Mouse (Mus musculus): ENCODE measurements at regions not wholly inside any gene's neighbourhood (a gene's known extent, or its start where the extent isn't known, plus 50 kb on each side); places are given as distances from the start of the nearest gene placed in this dataset.

GRCm38 (mm10) chr8:12030363-12031116, 190.3 kb downstream of the Tex29 start:
- Histone ChIP-seq H3K4me2 (ENCODE audit: low read depth) (no peak overlapping the region), H3K36me3 (ENCODE audit: control insufficient read depth, insufficient read depth) (no peaks in the 10 kb centered on the region), H3K79me2 (ENCODE audit: control insufficient read depth, insufficient read depth) (no peaks in the 10 kb centered on the region), H3K4me3 (no peak overlapping the region), H3ac (ENCODE audit: control insufficient read depth, insufficient read length) (no peak overlapping the region), H3K27me3 (ENCODE audit: control insufficient read depth, insufficient read depth, insufficient read length) (no peaks in the 10 kb centered on the region)
- TF ChIP-seq MYOD1 (IDR thresholded peaks at IDR 0.05; ENCODE audit: control insufficient read depth in 1 of 3, insufficient read length in 2 of 3, low read depth in 2 of 3) (no peak), CEBPB (IDR thresholded peaks at IDR 0.05; ENCODE audit: insufficient read depth, poor library complexity, severe bottlenecking) (no peak), TCF12 (IDR thresholded peaks at IDR 0.05; ENCODE audit: insufficient read depth, poor library complexity, severe bottlenecking) (no peak), MAX (IDR thresholded peaks at IDR 0.05; ENCODE audit: low read depth) (no peak), SRF (IDR thresholded peaks at IDR 0.05; ENCODE audit: control insufficient read depth, insufficient read length, low read depth) (no peak), MYOG (IDR thresholded peaks at IDR 0.05; ENCODE audit: control insufficient read depth in 1 of 3, insufficient read depth in 1 of 3, insufficient read length in 2 of 3, low read depth in 2 of 3) (no peak), USF1 (IDR thresholded peaks at IDR 0.05; ENCODE audit: low read depth) (no peak), E2F4 (IDR thresholded peaks at IDR 0.05; ENCODE audit: insufficient read depth) (no peak)

GRCm38 (mm10) chr8:12031796-12032195, 191.5 kb downstream of the Tex29 start:
- H3ac ChIP-seq (ENCODE audit: control insufficient read depth, insufficient read length): no peak overlapping the region
- no peaks in the 10 kb centered on the region for H3K27me3 ChIP-seq (ENCODE audit: control insufficient read depth, insufficient read depth, insufficient read length)
- TF ChIP-seq CEBPB (IDR thresholded peaks at IDR 0.05; ENCODE audit: insufficient read depth, poor library complexity, severe bottlenecking) (no peak), MYOG (IDR thresholded peaks at IDR 0.05; ENCODE audit: control insufficient read depth in 1 of 3, insufficient read depth in 1 of 3, insufficient read length in 2 of 3, low read depth in 2 of 3) (no peak), REST (IDR thresholded peaks at IDR 0.05; ENCODE audit: insufficient read depth, insufficient read length) (no peak), POLR2A (IDR thresholded peaks at IDR 0.05; ENCODE audit: insufficient read length, low read depth) (no peak), TCF12 (IDR thresholded peaks at IDR 0.05; ENCODE audit: insufficient read depth, poor library complexity, severe bottlenecking) (no peak)
- H3K79me2 ChIP-seq (ENCODE audit: control insufficient read depth, insufficient read depth): no peaks in the 10 kb centered on the region
- no peaks in the 10 kb centered on the region for H3K36me3 ChIP-seq (ENCODE audit: control insufficient read depth, insufficient read depth)
- H3K4me2 ChIP-seq (ENCODE audit: low read depth): no peak overlapping the region
- H3K4me3 ChIP-seq: no peak overlapping the region

- no peaks in the 10 kb centered on the region for H3K79me2 ChIP-seq (ENCODE audit: control insufficient read depth, insufficient read depth)
- no peak overlapping the region for H3K4me2 ChIP-seq (ENCODE audit: low read depth)
- H3K27me3 ChIP-seq (ENCODE audit: control insufficient read depth, insufficient read depth, insufficient read length): no peaks in the 10 kb centered on the region
- H3K4me3 ChIP-seq: no peak overlapping the region
- H3ac ChIP-seq (ENCODE audit: control insufficient read depth, insufficient read length): no peak overlapping the region
- H3K36me3 ChIP-seq (ENCODE audit: control insufficient read depth, insufficient read depth): no peaks in the 10 kb centered on the region
- TF ChIP-seq POLR2A (IDR thresholded peaks at IDR 0.05; ENCODE audit: insufficient read length, low read depth) (no peak), MYOG (IDR thresholded peaks at IDR 0.05; ENCODE audit: control insufficient read depth in 1 of 3, insufficient read depth in 1 of 3, insufficient read length in 2 of 3, low read depth in 2 of 3) (no peak), TCF3 (IDR thresholded peaks at IDR 0.05; ENCODE audit: insufficient read length, low read depth) (no peak), CEBPB (IDR thresholded peaks at IDR 0.05; ENCODE audit: insufficient read depth, poor library complexity, severe bottlenecking) (no peak), MYOD1 (IDR thresholded peaks at IDR 0.05; ENCODE audit: control insufficient read depth in 1 of 3, insufficient read length in 2 of 3, low read depth in 2 of 3) (no peak), MAX (IDR thresholded peaks at IDR 0.05; ENCODE audit: low read depth) (no peak), SRF (IDR thresholded peaks at IDR 0.05; ENCODE audit: control insufficient read depth, insufficient read length, low read depth) (no peak), REST (IDR thresholded peaks at IDR 0.05; ENCODE audit: insufficient read depth, insufficient read length) (no peak), POLR2AphosphoS2 (IDR thresholded peaks at IDR 0.05; ENCODE audit: insufficient read length, low read depth) (no peak), TCF12 (IDR thresholded peaks at IDR 0.05; ENCODE audit: insufficient read depth, poor library complexity, severe bottlenecking) (no peak), USF1 (IDR thresholded peaks at IDR 0.05; ENCODE audit: low read depth) (no peak), E2F4 (IDR thresholded peaks at IDR 0.05; ENCODE audit: insufficient read depth) (no peak)
These were observed 192.1 kb downstream of the Tex29 start for GRCm38 (mm10) chr8:12032386-12032785.

GRCm38 (mm10) chr8:12036349-12036748, 196.1 kb downstream of the Tex29 start:
- no peaks in the 10 kb centered on the region for H3K27me3 ChIP-seq (ENCODE audit: control insufficient read depth, insufficient read depth, insufficient read length)
- H3K36me3 ChIP-seq (ENCODE audit: control insufficient read depth, insufficient read depth): no peaks in the 10 kb centered on the region
- H3K4me3 ChIP-seq: no peak overlapping the region
- H3K4me2 ChIP-seq (ENCODE audit: low read depth): no peak overlapping the region
- TF ChIP-seq E2F4 (IDR thresholded peaks at IDR 0.05; ENCODE audit: insufficient read depth): no peak
- no peak for TF ChIP-seq POLR2AphosphoS2 (IDR thresholded peaks at IDR 0.05; ENCODE audit: insufficient read length, low read depth)
- no peak for TF ChIP-seq POLR2A (IDR thresholded peaks at IDR 0.05; ENCODE audit: insufficient read length, low read depth)
- TF ChIP-seq REST (IDR thresholded peaks at IDR 0.05; ENCODE audit: insufficient read depth, insufficient read length): no peak
- TF ChIP-seq SRF (IDR thresholded peaks at IDR 0.05; ENCODE audit: control insufficient read depth, insufficient read length, low read depth): no peak
- no peak for TF ChIP-seq USF1 (IDR thresholded peaks at IDR 0.05; ENCODE audit: low read depth)
- no peak for TF ChIP-seq TCF12 (IDR thresholded peaks at IDR 0.05; ENCODE audit: insufficient read depth, poor library complexity, severe bottlenecking)
- no peak for TF ChIP-seq MAX (IDR thresholded peaks at IDR 0.05; ENCODE audit: low read depth)
- H3K79me2 ChIP-seq (ENCODE audit: control insufficient read depth, insufficient read depth): no peaks in the 10 kb centered on the region
- no peak overlapping the region for H3ac ChIP-seq (ENCODE audit: control insufficient read depth, insufficient read length)

- H3K27me3 ChIP-seq (ENCODE audit: control insufficient read depth, insufficient read depth, insufficient read length): no peaks in the 10 kb centered on the region
- no peak overlapping the region for H3ac ChIP-seq (ENCODE audit: control insufficient read depth, insufficient read length)
- no peaks in the 10 kb centered on the region for H3K36me3 ChIP-seq (ENCODE audit: control insufficient read depth, insufficient read depth)
- H3K79me2 ChIP-seq (ENCODE audit: control insufficient read depth, insufficient read depth): no peaks in the 10 kb centered on the region
- no peak overlapping the region for H3K4me3 ChIP-seq
- TF ChIP-seq SRF (IDR thresholded peaks at IDR 0.05; ENCODE audit: control insufficient read depth, insufficient read length, low read depth) (no peak), MYOD1 (IDR thresholded peaks at IDR 0.05; ENCODE audit: control insufficient read depth in 1 of 3, insufficient read length in 2 of 3, low read depth in 2 of 3) (no peak), MAX (IDR thresholded peaks at IDR 0.05; ENCODE audit: low read depth) (no peak), MYOG (IDR thresholded peaks at IDR 0.05; ENCODE audit: control insufficient read depth in 1 of 3, insufficient read depth in 1 of 3, insufficient read length in 2 of 3, low read depth in 2 of 3) (no peak), TCF3 (IDR thresholded peaks at IDR 0.05; ENCODE audit: insufficient read length, low read depth) (no peak), CEBPB (IDR thresholded peaks at IDR 0.05; ENCODE audit: insufficient read depth, poor library complexity, severe bottlenecking) (no peak), USF1 (IDR thresholded peaks at IDR 0.05; ENCODE audit: low read depth) (no peak), POLR2AphosphoS2 (IDR thresholded peaks at IDR 0.05; ENCODE audit: insufficient read length, low read depth) (no peak), REST (IDR thresholded peaks at IDR 0.05; ENCODE audit: insufficient read depth, insufficient read length) (no peak), E2F4 (IDR thresholded peaks at IDR 0.05; ENCODE audit: insufficient read depth) (no peak), TCF12 (IDR thresholded peaks at IDR 0.05; ENCODE audit: insufficient read depth, poor library complexity, severe bottlenecking) (no peak), POLR2A (IDR thresholded peaks at IDR 0.05; ENCODE audit: insufficient read length, low read depth) (no peak)
- H3K4me2 ChIP-seq (ENCODE audit: low read depth): no peak overlapping the region
These were observed 200.7 kb downstream of the Tex29 start for GRCm38 (mm10) chr8:12040924-12041323.
